Mouse (Mus musculus) cerebral cortex, adult 2 months (tissue): ENCODE results near the gene Bcr.

Source experiments
- WGBS: fragments of 180-500 bp; shearing (Covaris S2); methylation state at CpG from one replicate; pipeline ENCODE4 v1.1.7; 2018; 5-methylcytosine and 5-hydroxymethylcytosine counted together

The Bcr gene

GRCm38 (mm10) chr10:75060217-75060842, at the start of gene Bcr:
TSS of gene Bcr (plus strand) at chr10:75060592.
- 2% methylated on average over 59 of the region's 73 CpGs for WGBS

- 50% methylated on average over 15 of the region's 15 CpGs for WGBS
Observed at GRCm38 (mm10) chr10:75010704-75011103, 49.7 kb upstream of the Bcr start.

GRCm38 (mm10) chr10:75015465-75015864, 44.9 kb upstream of the Bcr start:
- 72% methylated on average over 14 of the region's 14 CpGs for WGBS

GRCm38 (mm10) chr10:75016481-75016880, 43.9 kb upstream of the Bcr start:
- WGBS: 40% methylated on average over 4 of the region's 4 CpGs

GRCm38 (mm10) chr10:75020271-75020670, 40.1 kb upstream of the Bcr start:
- WGBS: 92% methylated on average over 2 of the region's 2 CpGs

GRCm38 (mm10) chr10:75021138-75021537, 39.3 kb upstream of the Bcr start:
- 10% methylated on average over 6 of the region's 6 CpGs for WGBS

GRCm38 (mm10) chr10:75026491-75026890, 33.9 kb upstream of the Bcr start:
- 74% methylated on average over 8 of the region's 8 CpGs for WGBS

- 92% methylated on average over 8 of the region's 8 CpGs for WGBS
Observed at GRCm38 (mm10) chr10:75028743-75029142, 31.6 kb upstream of the Bcr start.

- 98% methylated on average over 3 of the region's 3 CpGs for WGBS
Observed at GRCm38 (mm10) chr10:75029677-75030076, 30.7 kb upstream of the Bcr start.

GRCm38 (mm10) chr10:75030234-75030633, 30.2 kb upstream of the Bcr start:
- WGBS: 90% methylated on average over 3 of the region's 3 CpGs

- 79% methylated on average over 5 of the region's 5 CpGs for WGBS
Observed at GRCm38 (mm10) chr10:75031345-75032114, 28.9 kb upstream of the Bcr start.

GRCm38 (mm10) chr10:75032395-75032794, 28.0 kb upstream of the Bcr start, which contains the start of gene Rsph14:
TSS of gene Rsph14 (minus strand) at chr10:75032586.
- WGBS: 16% methylated on average over 10 of the region's 10 CpGs

GRCm38 (mm10) chr10:75036883-75037379, 23.5 kb upstream of the Bcr start, which contains the start of gene Rab36:
TSS of gene Rab36 (plus strand) at chr10:75037058.
- under 1% methylated on average over 36 of the region's 36 CpGs for whole genome bisulfite sequencing

- WGBS: 12% methylated on average over 1 of the region's 1 CpGs
Observed at GRCm38 (mm10) chr10:75042060-75042459, 18.3 kb upstream of the Bcr start.

GRCm38 (mm10) chr10:75044459-75044858, 15.9 kb upstream of the Bcr start:
- 61% methylated on average over 7 of the region's 7 CpGs for WGBS

- WGBS: 95% methylated on average over 15 of the region's 15 CpGs
Observed at GRCm38 (mm10) chr10:75045831-75046230, 14.6 kb upstream of the Bcr start.

- WGBS: 87% methylated on average over 7 of the region's 7 CpGs
Observed at GRCm38 (mm10) chr10:75048711-75049110, 11.7 kb upstream of the Bcr start.

- 86% methylated on average over 21 of the region's 21 CpGs for WGBS
Observed at GRCm38 (mm10) chr10:75051364-75052074, 8.9 kb upstream of the Bcr start.

- 75% methylated on average over 8 of the region's 8 CpGs for WGBS
Observed at GRCm38 (mm10) chr10:75052902-75053301, 7.5 kb upstream of the Bcr start.

GRCm38 (mm10) chr10:75053655-75054054, 6.7 kb upstream of the Bcr start:
- 83% methylated on average over 4 of the region's 4 CpGs for WGBS

- WGBS: 28% methylated on average over 6 of the region's 6 CpGs
Observed at GRCm38 (mm10) chr10:75054125-75054524, 6.3 kb upstream of the Bcr start.

- 81% methylated on average over 5 of the region's 5 CpGs for WGBS
Observed at GRCm38 (mm10) chr10:75055672-75056071, 4.7 kb upstream of the Bcr start.
